Mouse (Mus musculus): Measurements from ENCODE around the gene Rftn1.

DNA sequence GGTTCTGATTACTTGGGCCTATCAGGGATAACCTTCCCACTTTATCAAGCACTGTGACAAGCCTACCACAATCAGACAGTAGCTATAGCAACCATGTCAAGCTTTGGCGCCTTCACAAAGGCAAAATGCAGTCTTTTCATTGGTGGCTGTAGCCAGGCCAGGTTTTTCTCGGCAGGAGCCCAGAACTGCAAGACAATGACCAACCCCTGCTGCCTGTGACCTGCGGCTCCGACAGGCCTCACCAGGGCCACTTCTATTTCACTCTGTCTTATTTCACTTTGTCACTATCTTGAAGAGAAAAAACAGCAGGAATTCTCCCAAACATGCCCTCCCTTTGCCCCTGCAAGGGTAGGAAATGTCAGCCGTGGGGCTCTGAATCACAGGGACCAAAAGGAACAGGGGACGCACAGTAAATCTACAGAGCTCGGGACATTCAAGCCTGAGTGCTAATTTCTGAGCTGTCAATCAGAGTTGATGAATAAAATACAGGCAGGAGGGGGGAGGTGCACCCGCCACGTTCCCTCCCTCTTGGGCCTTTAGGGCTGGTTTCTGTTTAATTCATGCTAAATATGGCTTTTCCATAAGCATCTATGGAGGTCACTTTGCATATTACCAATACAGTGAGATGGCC lies 183.6 kb downstream of the Rftn1 start:
- TF ChIP-seq EP300 (IDR thresholded peaks at IDR 0.05; ENCODE audit: insufficient read depth, low read depth, low read length), result no peak
- no peak for TF ChIP-seq CTCF (IDR thresholded peaks at IDR 0.05)
